Mouse (Mus musculus): Measurements from ENCODE around the gene Taar8c.

Gene Taar8c

GRCm38 (mm10) chr10:24058986-24059385, 42.7 kb downstream of the Taar8c start:
- no peak for DNase-seq (ENCODE audit: low spot score)

DNA sequence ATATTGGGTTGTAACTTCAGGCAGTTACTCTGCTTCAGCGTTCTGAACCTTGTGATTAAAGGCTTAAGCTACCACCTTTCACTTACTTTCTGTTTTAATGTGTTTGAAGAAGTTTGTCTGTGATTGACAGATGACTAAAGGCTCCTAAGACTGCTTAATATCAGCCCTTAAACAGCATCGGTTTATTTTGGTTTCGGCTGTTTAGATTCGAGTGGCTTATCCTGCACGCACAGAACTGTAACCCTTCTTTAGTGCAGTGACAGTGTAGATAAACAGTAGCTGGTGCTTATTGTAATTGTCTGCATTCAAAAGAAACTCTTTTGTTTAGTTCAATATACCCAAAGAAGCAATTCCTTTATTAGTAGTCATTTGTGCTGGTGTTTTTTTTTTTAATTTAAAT, 49.7 kb downstream of the Taar8c start:
- DNase-seq (ENCODE audit: low spot score), result no peak
